Mouse (Mus musculus): ENCODE measurements at regions not wholly inside any gene's neighbourhood (a gene's known extent, or its start where the extent isn't known, plus 50 kb on each side); places are given as distances from the start of the nearest gene placed in this dataset.

GRCm38 (mm10) chr11:12757677-12758076, 292.9 kb upstream of the Cobl start:
- no peak for DNase-seq (ENCODE audit: low spot score in 2 of 2)

DNA sequence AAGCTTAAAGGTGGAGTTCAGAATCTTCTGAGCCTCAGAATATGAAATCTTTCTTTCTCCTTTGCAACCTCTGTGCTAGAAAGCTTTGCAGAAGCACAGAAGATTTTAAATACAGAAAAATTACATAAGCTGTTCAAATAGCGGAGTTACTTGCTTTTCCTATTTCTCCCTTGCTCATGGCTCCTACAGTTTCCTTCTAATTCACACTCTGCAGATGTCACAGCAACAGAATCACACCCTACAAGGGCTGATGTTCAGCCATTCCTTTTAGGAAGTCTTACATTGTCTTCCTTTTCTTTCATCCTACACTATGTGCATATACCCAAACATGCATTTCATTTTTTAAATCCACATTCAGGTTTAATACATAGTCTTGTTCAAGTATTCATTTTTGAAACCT, 285.3 kb upstream of the Cobl start:
- no peak for DNase-seq (ENCODE audit: low spot score in 2 of 2)

- no peak for DNase-seq (ENCODE audit: low spot score in 2 of 2)
Observed at GRCm38 (mm10) chr11:12749245-12749644, 284.5 kb upstream of the Cobl start.

DNA sequence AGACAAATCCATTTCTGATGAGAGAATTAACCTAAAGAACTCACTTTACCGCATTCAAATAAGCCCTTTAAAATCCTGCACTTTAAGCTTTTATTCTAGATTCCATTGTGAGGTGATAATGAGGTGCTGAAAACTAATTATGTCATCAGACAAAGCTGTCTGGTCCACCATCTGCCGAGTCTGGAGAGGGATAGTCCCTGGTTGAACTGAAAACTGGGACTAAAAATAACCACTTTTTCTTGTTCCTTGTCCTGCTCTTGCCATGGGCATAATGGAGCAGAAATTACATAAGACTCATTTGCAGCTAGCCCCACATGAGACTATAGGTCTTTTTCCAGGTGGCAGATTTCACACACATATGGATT, 277.4 kb upstream of the Cobl start:
- peak; percentile 58 to 64 for DNase-seq (ENCODE audit: low spot score in 2 of 2)

DNA sequence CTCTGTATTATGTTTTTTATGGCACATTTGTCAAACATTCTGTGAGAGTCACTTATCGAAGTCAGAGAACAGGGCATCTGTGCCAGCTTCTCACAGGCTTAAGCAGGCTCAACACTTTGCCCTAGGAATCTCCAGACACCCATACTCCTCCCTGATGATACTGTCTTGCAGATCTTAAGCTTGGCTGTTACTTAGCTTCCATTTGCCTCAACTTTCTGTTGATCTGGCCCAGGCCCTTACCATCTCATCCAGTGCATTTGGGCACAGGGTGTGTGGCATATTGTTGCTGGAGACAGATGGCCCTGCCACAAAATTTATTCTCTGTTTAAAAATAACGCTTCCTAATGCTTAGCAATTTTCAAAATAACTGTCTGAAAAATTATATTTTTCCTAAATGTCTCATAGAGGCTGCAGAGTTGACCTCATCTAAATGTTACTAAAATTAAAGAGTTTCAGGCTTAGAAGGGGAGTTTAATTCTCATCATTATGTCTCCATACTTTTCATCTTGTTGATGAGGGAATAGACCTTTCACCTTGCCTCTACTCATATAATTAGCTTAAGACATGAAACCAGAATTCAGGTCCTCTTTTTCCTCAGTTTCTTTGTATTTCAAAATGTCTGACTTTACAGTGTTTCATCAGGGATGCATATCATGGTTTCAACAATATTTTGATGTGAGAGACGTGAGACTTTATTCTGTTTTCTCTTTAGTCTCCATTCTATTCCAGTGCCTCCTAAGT, 276.8 kb upstream of the Cobl start:
- DNase-seq (ENCODE audit: low spot score in 2 of 2) = peak; percentile 43 to 55

GRCm38 (mm10) chr11:12734274-12734673, 269.5 kb upstream of the Cobl start:
- no peak for DNase-seq (ENCODE audit: low spot score in 2 of 2)

DNA sequence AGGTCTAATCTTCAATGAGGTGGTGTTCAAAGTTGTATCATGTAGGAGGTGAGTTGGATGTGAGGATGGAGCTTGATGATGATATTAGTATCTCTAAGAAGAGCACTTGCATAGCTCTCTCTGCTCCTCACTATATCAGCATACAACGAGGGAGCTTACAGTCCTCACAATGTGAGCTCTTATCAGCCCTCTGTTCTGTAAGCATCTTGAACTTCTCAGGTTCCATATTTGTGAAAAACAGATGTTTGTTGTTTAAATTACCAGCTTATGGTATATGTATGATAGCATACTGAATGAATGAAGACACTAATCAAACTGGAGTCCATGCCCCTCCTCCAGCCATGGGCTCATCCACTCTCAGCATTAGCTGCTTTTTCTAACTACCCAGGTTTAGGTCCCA, 262.5 kb upstream of the Cobl start:
- no peak for DNase-seq (ENCODE audit: low spot score in 2 of 2)

DNA sequence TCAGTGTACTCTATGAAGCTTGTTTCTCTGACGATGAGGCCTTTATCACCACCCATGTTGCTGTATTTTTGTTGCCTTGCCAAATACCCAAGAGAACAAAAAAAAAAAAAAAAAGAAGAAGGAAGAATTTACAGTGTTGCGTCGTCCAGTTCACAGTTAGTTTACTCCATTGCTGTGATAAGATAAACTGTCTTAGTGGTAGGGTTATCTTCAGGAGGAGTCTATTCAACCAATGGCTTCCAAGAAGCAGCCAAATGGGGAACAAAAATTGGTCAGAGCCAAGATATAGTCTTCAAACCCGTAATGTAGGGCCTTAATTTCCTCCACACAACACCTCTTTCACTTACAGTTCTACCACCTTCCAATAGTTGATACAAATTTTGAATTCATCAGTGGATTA, 261.7 kb upstream of the Cobl start:
- no peak for DNase-seq (ENCODE audit: low spot score in 2 of 2)

DNA sequence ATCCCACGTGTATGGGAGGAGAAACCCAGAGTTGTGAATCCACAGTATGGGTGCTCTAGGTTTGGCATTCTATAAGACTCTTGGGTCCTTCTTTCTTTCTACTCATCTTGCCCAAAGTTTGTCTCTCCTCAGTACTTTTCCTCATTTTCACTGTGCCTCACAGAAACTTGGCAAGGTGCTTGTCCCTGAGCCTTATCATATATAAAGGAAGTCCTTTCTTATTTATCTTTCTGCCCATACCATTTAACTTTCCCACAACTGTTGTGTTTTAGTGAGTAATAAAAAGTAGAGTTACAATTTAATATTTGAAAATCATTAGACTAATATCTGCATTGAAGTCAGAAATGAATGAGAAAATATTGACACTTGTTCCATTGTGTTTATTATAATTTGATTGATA, 257.6 kb upstream of the Cobl start:
- DNase-seq (ENCODE audit: low spot score in 2 of 2) = no peak

GRCm38 (mm10) chr11:12720169-12720568, 255.4 kb upstream of the Cobl start:
- DNase-seq (ENCODE audit: low spot score in 2 of 2) = no peak

GRCm38 (mm10) chr11:12696321-12696720, 231.6 kb upstream of the Cobl start:
- no peak for DNase-seq (ENCODE audit: low spot score in 2 of 2)

GRCm38 (mm10) chr11:12692836-12693235, 228.1 kb upstream of the Cobl start:
- no peak for DNase-seq (ENCODE audit: low spot score in 2 of 2)

GRCm38 (mm10) chr11:12686717-12687116, 222.0 kb upstream of the Cobl start:
- no peak for DNase-seq (ENCODE audit: low spot score in 2 of 2)

DNA sequence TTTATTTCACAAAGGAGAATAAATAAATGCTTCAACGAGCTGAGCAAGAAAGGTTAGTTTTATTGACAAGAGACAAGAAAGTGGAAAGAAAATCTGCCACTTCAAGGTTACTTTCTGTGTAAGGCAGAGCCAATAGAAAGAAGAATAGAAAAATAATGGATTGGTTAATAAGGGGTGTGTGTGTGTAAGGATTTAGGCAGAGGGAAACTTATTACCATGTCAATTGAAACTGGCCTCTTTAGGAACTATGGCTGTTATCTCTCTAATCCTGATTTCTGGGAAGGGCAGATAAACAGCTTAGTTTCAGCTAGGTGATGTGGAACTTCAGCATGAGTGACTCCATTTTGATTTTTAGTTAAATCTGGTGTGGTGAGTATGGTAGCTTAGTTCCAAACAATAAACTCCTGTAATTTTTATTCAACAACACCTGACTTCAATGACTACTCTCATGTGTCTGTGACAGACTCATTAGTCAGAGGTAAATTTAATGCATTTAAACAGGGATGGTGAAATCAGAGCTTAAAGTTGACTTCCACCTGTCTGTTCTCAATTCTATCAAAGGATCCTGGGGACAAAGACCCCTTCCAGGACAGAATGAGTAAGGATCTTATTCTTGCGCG, 197.2 kb upstream of the Cobl start:
- DNase-seq (ENCODE audit: low spot score in 2 of 2) = no peak

- DNase-seq (ENCODE audit: low spot score in 2 of 2) = no peak
Observed at GRCm38 (mm10) chr11:12658847-12659246, 194.1 kb upstream of the Cobl start.

DNA sequence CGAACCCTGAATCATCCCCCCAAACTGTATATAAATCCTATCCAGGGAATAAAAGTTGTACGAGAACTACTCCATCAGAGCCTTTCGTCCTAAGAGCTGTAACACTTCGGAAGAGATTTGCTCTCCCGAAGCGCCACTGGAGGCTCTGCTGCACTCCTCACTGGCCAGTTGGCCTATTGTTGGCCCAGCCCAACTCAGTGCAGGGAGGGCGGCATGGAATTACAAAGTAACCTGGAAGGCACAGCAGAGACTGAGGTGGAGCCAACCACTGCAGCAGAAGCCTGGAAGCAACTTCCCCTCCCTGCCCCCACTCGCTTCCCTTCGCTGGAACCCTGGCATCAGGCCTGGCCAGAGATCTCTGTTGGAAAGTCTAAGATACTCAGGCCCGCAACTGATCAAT, 191.7 kb upstream of the Cobl start:
- DNase-seq (ENCODE audit: low spot score in 2 of 2) = no peak

All from layer of hippocampus, adult 8-10 months (tissue).